Mouse (Mus musculus) right cerebral cortex, postnatal 36 days (tissue): ENCODE results near the gene Sipa1l3.

Source experiments
- DNase-seq, 2 experiments: peaks; one replicate each; pipeline ENCODE4 v3.0.0; 2022; ENCODE audit warnings: low spot score in 2 of 2, mixed read lengths in 1 of 2

Sipa1l3 gene

GRCm38 (mm10) chr7:29283876-29284275 is 234.6 kb downstream of the Sipa1l3 start:
- DNase-seq, result no peak

DNA sequence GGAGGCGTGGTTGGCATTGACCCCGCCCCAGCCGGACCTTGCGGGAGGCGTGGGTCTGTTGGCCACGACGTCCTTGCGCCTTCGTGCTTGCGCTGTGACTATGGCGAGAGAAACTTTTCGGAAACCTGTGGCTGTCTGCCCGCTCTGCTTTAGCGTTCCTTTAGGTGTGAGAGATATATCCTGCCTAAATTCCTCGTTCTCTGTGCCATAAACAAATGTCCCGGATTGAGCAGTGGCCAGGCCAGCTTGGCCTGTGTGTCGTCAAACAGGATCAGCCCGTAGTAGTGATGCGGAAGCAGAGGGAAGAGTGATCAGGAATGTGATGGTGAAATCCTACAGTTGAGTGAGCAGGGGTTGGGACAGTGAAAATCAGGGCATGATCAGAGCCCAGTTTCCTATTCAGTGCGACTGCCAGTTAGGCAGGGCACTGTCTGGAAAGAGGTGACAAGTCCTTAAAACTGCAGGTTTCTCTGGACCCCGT is 236.3 kb downstream of the Sipa1l3 start:
- no peak for DNase-seq

DNA sequence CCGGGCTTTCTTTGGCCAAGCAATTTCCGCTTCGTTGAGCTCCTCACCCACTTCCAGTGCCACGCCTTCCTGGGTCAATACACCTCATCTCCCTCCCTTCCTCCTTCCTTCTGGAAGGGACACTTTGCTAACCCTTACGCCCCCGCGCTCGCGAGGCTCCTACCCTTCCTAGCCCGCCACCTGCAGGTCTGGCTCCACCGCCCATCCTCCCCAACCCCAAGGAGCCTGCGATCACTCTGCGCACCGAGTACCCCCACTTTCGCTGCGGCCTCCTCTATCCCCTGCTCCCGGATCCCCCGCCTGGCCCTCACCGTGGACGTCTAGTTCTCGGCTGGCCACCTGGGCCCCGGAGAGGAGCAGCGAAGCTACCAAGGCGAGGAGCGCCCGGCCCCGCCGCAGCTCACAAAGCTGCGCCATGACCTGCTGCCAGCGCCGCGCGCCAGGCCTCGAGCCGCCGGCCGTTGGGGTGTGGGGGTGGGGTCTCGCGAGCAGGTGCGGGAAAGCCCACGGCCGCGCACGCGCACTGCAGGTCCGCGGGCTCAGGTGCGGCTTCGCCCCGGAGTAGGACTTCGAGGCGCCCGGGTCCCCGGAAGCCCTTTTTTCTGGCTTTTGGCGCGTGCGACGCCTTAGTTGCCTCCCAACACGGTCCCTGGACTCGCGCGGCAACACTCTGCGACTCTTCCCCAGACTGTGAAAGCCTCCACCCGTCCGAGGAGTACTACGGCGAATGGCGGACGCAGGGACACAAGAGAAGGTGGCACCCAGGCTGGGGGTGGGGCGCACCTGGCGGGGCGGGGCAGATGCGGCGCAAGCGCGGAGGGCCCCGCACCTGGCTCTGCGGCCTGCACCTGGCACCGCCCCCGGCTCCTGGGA is 237.0 kb downstream of the Sipa1l3 start, which contains the start of gene Spint2:
TSS of gene Spint2 (minus strand) at position 712 of the 873 bp plus-strand sequence.
- no peak for DNase-seq

DNA sequence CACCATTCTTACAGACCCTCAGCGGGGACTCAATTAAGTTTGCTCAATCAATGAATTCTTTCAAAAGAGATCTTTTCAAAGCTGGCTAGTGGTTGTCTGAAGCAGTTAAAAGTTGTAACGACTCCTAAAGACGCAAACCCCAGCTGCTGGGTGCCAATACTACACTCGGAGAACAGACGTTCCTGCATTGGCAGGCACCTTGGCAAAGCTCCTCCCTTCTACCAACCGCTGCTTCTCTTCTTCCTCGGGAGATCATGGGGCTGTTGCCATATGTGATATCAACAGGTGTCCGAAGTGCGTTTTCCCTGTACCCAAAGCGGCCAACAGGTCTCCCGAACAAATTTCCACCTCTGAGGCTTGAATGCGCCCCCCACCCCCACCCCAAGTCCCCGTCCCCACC is 237.6 kb downstream of the Sipa1l3 start:
- no peak for DNase-seq

DNA sequence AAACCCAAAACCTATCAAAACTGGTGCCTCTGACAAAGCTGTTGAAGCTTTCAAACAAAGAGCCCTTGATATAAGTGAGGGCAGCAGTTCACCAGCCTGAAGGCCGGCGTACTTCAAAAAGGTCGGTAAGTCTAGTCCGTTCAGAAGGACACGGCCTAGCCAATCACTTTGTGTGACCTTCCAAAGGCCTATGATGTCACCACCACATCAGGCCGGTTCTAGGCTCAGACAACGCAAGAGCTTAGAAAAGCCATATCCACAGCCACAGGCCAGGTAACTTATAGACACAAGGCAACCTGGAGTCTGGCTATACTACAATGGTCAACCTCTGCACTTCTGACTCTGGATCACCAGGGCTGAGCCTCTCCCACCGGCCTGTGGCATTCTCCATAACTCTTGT is 238.5 kb downstream of the Sipa1l3 start:
- no peak for DNase-seq

- no peak for DNase-seq
Observed at GRCm38 (mm10) chr7:29279261-29279660, 239.2 kb downstream of the Sipa1l3 start.

- DNase-seq, result no peak
Observed at GRCm38 (mm10) chr7:29277510-29277909, 240.9 kb downstream of the Sipa1l3 start.

DNA sequence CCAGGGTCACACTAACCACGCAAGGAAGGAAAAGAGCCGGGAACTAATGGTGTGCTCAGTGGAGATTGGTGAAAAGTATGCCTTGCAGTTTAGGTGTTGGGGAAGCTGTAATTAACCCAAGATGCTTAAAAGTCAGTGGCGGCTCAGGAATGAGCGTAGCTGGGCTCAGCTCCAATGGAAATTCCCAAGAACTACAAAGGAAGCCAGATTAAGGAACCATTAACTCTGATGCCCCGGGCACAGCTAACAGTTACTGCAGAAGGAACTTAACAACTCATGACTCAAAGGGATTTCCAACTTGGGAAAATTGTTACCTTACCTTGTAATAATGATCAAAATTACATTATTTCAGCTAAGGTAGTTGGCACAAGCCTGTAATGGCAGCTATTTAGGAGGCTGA is 241.7 kb downstream of the Sipa1l3 start:
- DNase-seq, result no peak

DNA sequence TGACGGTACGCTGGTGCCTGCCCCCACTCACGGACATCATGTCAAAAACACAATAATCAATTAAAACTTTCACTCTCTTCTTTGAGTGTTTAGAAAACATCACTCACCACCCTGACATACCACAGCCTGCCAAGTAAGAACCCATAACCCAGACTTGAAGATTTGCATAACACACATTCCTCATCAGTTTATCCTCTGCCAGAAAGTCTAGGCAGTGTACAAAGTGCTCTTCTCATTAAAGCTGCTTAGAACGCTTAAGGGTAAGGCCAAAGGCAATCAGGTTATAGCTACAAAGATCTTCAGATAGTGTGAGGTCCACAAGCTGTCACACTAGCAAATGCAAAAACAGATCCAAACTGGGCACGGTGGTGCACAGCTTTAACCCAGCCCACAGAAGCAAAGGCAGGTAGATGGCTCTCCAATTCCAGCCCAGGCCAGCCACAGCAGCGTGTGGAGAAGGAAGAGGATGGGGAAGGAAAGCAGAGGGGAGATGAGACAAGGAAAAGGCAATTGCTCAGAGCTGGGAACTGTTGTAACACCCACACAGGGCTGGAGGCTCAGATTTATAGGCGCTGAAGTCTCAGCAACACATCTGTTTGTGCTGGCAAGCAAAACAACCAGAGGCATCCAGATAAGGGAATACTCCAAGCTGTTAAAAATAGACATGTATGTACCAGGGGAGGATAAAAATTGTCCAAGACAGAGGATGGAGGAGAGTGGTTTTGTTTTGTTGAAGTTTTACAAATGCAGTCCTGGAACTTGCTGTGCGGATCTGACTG is 246.6 kb downstream of the Sipa1l3 start:
- DNase-seq, result no peak

GRCm38 (mm10) chr7:29270445-29270844 is 248.0 kb downstream of the Sipa1l3 start:
- DNase-seq, result no peak
